8 mouse cellular contexts compared by ENCODE assay signal in genomic region chr14:76488101-76489044, GRCm38 (mm10).
DNase-seq lines count a peak whose midpoint lies in the region; ATAC-seq and TF ChIP-seq lines count a peak whose summit lies in the region.

No protein-coding gene starts in this region.

- 0 out of 2 replicates have a peak, but pooled peaks have one; percentile 21 for TF ChIP-seq CTCF in cortical plate, adult 2 months (IDR thresholded peaks at IDR 0.05; ENCODE audit: extremely low read depth, insufficient read depth, low read length)

- ATAC-seq in kidney, embryonic 16.5 days (ENCODE audit: low FRiP score, low TSS enrichment) = peak; percentile 70; the same call in 1 of the 2 replicates
- ATAC-seq in hindbrain, embryonic 12.5 days (ENCODE audit: low FRiP score) = no peak
- peak; percentile 54; the same call in 1 of the 2 replicates for ATAC-seq in midbrain, embryonic 16.5 days

- H3K9ac ChIP-seq in kidney, embryonic 16.5 days (replicated peaks; ENCODE audit: low read length) = 0 out of 2 replicates have a peak overlapping the region, but pooled peaks have one; percentile 44
- 0 out of 2 replicates have a peak overlapping the region, but pooled peaks have one; percentile 19 for H3K9ac ChIP-seq in hindbrain, embryonic 12.5 days
- H3K9ac ChIP-seq in midbrain, embryonic 16.5 days (ENCODE audit: low read depth, low read length) = no peak overlapping the region

- H3K4me2 ChIP-seq in kidney, embryonic 16.5 days (replicated peaks; ENCODE audit: low read depth, low read length) = no peak overlapping the region
- no peak overlapping the region for H3K4me2 ChIP-seq in hindbrain, embryonic 12.5 days (replicated peaks)
- no peak overlapping the region for H3K4me2 ChIP-seq in midbrain, embryonic 16.5 days (ENCODE audit: low read length)

- no peak for TF ChIP-seq POLR2A in cortical plate, adult 2 months (IDR thresholded peaks at IDR 0.05; ENCODE audit: extremely low read depth, insufficient read depth, low read length)

- H3K27ac ChIP-seq in kidney, embryonic 16.5 days (ENCODE audit: low read length) = peak overlapping the region; percentile 71
- H3K27ac ChIP-seq in cortical plate, adult 2 months (ENCODE audit: insufficient read depth, low read length) = no peak overlapping the region
- H3K27ac ChIP-seq in hindbrain, embryonic 12.5 days = peak overlapping the region; percentile 12
- H3K27ac ChIP-seq in midbrain, embryonic 16.5 days (ENCODE audit: low read length) = no peak overlapping the region; the same call in none of the 2 replicates

- no peak for DNase-seq in kidney, postnatal 14 days
- DNase-seq in ovary, postnatal 14 days (ENCODE audit: low spot score) = no peak
- no peak for DNase-seq in right cerebral cortex, postnatal 4 days
- DNase-seq in adrenal gland, postnatal 4 days (ENCODE audit: low spot score in 2 of 2) = no peak

- H3K9me3 ChIP-seq in kidney, embryonic 16.5 days (ENCODE audit: low read length) = no peaks in the 10 kb centered on the region
- H3K9me3 ChIP-seq in hindbrain, embryonic 12.5 days (replicated peaks) = no peaks in the 10 kb centered on the region
- no peaks in the 10 kb centered on the region for H3K9me3 ChIP-seq in midbrain, embryonic 16.5 days (replicated peaks; ENCODE audit: control insufficient read depth, low read length, poor library complexity, severe bottlenecking)

- no peaks in the 10 kb centered on the region for H3K36me3 ChIP-seq in kidney, embryonic 16.5 days (ENCODE audit: insufficient read depth, low read length)
- peaks cover 1% of the 10 kb centered on the region; the same call in 1 of the 2 replicates for H3K36me3 ChIP-seq in hindbrain, embryonic 12.5 days
- no peaks in the 10 kb centered on the region for H3K36me3 ChIP-seq in midbrain, embryonic 16.5 days (ENCODE audit: control insufficient read depth, insufficient read depth, low read length)

- peaks cover 18% of the 10 kb centered on the region; the same call in 1 of the 2 replicates for H3K4me1 ChIP-seq in kidney, embryonic 16.5 days (ENCODE audit: insufficient read depth, low read length)
- 0 out of 2 replicates have a peak, but pooled peaks cover 1% of the 10 kb centered on the region for H3K4me1 ChIP-seq in cortical plate, adult 2 months (ENCODE audit: control insufficient read depth, insufficient read depth, low read length)
- peaks cover 10% of the 10 kb centered on the region for H3K4me1 ChIP-seq in hindbrain, embryonic 12.5 days
- H3K4me1 ChIP-seq in midbrain, embryonic 16.5 days (ENCODE audit: control insufficient read depth, insufficient read depth, low read length) = peaks cover 5% of the 10 kb centered on the region; the same call in 1 of the 2 replicates

- no peak overlapping the region for H3K4me3 ChIP-seq in kidney, embryonic 16.5 days (ENCODE audit: low read length)
- H3K4me3 ChIP-seq in cortical plate, adult 2 months (ENCODE audit: insufficient read depth, low read length) = no peak overlapping the region
- no peak overlapping the region for H3K4me3 ChIP-seq in hindbrain, embryonic 12.5 days
- no peak overlapping the region for H3K4me3 ChIP-seq in midbrain, embryonic 16.5 days (ENCODE audit: low read depth, low read length)

- 48% methylated on average over 18 of the region's 18 CpGs for WGBS in kidney, embryonic 16.5 days
- 72% methylated on average over 18 of the region's 18 CpGs for WGBS in hindbrain, embryonic 12.5 days
- WGBS in midbrain, embryonic 16.5 days = 77% methylated on average over 18 of the region's 18 CpGs

- no peaks in the 10 kb centered on the region for H3K27me3 ChIP-seq in kidney, embryonic 16.5 days (ENCODE audit: insufficient read depth, low read length)
- no peaks in the 10 kb centered on the region for H3K27me3 ChIP-seq in hindbrain, embryonic 12.5 days
- no peaks in the 10 kb centered on the region for H3K27me3 ChIP-seq in midbrain, embryonic 16.5 days (ENCODE audit: control insufficient read depth, insufficient read depth, low read depth, low read length)

Comparison
In these comparisons a context has a peak if more than half of its experiments do, and no peak if none do; other contexts are left out.
1. H3K27ac ChIP-seq: peak in kidney, embryonic 16.5 days (single experiment) and hindbrain, embryonic 12.5 days (single experiment); none in cortical plate, adult 2 months (single experiment) and midbrain, embryonic 16.5 days (single experiment).